Mouse (Mus musculus) urinary bladder, adult 18-20 months (tissue): ENCODE data around the gene Rsg1.

Experiments used
- DNase-seq, 2 experiments: peaks; one replicate each; pipeline ENCODE4 v3.0.0; 2022; ENCODE audit warnings: low spot score in 2 of 2, mixed read lengths in 2 of 2

The Rsg1 gene

DNA sequence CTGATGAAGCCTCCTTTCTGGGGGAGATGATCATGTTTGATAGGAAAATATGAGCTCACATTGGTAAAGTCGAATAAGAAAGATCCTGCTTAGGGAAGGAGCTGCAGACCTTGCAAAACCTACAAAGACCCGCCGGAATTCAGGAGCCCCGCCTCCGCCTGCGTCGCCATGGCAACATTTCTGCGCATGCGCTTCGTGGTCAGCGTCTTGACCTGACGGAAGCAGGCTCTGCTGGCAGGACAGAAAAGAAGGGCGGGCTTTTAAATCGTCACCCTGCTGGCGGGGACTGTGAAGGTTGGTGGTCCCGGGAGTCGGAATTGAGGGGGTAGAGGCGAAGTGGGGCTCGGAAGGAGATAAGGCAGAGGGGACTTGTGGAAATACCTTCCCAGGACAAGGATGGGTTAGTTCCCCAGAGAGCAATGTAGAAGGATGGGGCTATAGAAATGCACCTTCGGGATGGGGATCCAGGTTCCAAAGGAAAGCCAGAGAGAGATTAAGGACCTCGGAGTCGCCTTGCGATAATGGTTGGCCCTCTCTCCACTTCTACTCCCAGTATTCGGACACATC, at the start of gene Rsg1:
Gene Rsg1 (plus strand): TSS at position 187 of the 567 bp plus-strand sequence.
- DNase-seq, result peak; percentile 91 to 92

DNA sequence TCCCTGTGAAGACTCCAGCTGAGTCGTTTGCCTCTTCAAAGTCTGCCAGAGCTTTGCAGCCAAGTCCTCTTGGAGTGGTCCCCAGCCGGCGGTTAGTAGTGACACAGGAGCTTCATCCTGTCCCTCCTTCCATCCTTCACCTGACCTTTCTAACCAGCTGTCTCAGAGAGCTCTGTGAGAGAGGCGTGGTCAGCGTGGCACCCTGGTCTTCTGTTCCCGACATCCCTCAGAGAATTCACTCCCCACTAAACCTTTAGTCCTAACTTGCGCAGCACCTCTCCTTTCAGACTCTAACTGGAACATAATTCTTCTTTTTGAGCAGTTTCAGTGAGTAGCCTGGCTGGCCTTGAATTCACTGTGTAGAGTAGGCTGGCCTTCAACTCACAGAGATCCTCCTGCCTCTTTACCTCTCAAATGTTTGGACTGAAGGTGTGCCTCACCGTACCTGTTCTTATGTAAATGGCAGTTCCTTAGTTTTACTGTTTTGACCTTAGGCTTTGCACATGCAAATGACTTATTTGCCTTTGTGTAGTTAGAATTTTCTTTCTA, 47.9 kb upstream of the Rsg1 start:
- no peak for DNase-seq

GRCm38 (mm10) chr4:141167156-141167555, 46.6 kb upstream of the Rsg1 start:
- no peak for DNase-seq

GRCm38 (mm10) chr4:141172121-141172520, 41.6 kb upstream of the Rsg1 start:
- no peak for DNase-seq

DNA sequence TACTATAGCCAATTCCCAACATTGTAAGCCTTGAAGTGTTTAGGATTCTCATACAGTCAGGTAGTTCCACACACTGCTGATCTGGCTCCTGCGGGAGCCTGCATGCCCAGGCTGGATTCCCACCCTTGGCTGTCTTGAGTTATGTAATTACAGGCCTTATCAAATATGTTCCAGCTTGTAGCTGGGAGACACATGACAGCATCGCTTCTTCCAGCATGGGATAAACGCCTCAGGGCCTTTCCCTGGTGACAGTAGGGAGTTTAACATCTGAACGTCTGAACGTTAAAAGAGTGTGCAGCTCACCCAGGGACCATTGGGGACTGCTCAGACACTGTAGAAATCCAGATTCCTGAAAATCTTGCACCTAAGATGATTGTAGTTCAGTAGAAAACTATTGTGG, 38.0 kb upstream of the Rsg1 start:
- DNase-seq, result no peak

GRCm38 (mm10) chr4:141176328-141176838, 37.4 kb upstream of the Rsg1 start:
- DNase-seq, result no peak

- no peak for DNase-seq
Observed at GRCm38 (mm10) chr4:141178500-141178899, 35.3 kb upstream of the Rsg1 start.

GRCm38 (mm10) chr4:141180831-141181230, 32.9 kb upstream of the Rsg1 start:
- DNase-seq, result no peak

DNA sequence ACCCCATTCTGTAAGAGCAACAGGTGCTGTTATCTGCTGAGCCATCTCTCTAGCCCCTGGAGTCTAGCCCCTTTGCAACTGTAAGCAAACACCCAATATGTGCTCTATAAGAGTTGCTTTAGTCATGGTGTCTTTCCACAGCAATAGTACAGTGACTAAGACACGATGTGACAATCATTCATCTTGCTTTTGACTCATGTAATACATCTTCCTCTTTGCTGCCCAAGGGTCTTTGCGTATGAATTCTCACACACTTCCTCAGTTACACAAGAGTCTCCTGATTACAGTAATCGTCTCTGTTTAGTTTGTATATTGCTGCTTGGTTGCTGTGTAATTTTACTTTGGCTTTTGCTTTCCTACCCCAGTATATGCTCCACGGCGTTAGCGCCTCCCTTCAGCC, 31.8 kb upstream of the Rsg1 start:
- DNase-seq, result no peak

DNA sequence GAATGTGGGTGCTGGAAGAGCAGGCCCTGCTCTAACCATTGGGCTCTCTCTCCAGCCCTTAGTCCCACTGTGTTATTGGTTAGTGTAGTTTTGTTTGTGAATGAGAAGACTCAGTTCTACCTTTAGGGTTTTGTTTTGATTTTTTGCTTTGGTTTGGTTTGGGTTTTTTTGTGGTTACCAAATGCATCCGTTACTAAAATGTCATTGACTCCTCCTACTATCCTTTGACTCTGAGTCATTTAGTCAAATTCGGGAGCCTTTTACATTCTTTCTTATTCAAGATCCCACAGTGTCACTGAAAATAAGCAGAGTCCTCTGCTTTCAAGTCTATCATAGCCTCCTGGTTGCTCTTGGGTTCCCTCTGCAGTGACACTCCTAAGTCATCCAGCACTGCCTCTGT, 29.8 kb upstream of the Rsg1 start:
- DNase-seq, result no peak

- DNase-seq, result no peak
Observed at GRCm38 (mm10) chr4:141184426-141184825, 29.3 kb upstream of the Rsg1 start.

DNA sequence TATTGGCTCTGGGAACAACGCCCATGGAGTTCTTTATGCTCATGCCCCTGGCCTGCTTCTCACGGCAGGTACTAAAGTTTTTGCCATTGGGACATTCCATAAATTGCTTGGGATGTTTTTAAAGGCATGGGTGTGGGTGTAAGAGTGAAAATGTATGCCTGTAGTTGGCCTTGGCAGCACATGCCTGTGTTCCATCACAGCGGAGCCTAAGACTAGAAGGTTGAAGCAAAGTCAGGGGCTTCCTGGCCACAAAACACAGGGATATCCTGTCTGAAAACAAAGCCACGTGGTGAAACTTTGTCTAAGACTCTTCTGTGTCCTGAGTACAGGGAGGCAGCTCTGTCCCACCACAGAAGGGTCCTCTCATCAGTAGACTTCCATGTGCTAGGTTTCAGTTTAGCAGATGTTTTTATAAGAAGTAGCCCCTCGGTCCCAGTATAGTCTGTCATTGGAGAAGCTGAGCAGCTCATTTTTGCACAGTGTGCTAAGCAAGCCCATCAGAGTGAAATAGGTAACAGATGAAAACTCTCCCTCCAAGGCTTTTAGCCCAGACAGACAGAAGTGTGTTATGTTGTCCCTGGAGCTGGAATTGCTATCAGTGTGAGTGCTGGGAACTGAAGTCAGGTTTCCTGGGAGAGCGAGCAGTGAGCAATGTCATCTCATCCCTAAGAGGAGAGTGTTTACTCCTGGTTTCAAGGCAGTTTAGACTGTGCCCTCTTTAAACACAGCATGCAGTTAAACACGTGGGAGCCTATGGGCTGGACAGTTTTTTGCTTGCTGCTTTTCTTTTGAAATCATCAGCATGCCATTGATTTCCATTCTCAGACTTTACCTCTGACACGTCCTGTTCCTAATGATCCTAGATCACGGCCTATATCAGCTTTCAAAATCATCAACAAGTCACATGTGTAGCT, 26.6 kb upstream of the Rsg1 start:
- DNase-seq, result no peak

DNA sequence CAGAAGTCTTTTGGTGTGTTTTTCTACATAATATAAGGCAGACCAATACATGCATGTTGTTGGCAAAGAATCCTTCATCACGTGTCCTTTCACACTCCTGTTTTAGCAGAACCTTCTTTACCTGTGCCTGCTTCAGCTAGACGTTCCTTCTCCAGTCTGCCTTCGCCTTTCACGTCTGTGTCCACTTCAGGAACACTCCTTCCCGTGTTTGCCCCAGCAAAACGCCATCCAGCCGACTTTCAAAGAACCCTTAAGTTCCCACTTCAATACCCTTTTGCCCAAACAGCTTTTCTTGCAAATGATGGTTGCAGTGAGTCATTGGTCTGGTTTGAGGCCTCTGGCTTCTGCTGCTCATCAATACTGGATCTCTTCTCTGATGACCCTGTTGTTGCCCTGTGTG, 22.5 kb upstream of the Rsg1 start:
- no peak for DNase-seq

- no peak for DNase-seq
Observed at GRCm38 (mm10) chr4:141194553-141194952, 19.2 kb upstream of the Rsg1 start.

DNA sequence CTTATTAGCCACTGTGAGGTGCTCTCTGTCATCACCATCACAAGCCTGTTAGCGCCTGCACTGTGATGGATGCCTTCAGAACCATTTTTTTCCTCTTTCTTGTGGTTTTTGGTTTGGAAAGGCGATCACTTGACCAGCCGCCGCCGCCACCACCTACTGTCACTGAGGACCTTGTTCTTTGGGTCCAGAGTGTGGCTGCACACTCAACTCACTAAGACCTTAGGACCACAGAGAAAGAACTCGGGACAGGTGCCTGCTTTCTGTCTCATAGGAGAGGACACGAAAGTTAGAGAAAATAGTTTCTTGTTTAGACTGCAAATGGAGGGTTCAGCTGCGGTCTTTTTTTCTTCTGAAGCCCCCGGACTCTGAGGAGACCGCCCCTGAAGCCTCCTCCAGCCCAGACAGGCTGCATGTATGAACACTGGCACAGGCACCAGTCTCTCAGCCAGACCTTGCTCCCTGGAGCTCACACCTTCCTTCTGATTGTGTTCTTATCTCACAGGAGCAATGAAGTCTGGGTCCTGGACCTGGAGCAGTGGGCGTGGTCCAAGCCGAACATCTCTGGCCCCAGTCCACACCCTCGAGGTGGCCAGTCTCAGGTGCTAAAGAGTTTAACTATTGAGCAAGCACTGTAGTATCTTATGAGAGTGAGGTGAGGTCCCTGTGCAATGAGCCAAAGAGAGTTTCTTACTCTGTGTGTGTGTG, 16.6 kb upstream of the Rsg1 start:
- no peak for DNase-seq

DNA sequence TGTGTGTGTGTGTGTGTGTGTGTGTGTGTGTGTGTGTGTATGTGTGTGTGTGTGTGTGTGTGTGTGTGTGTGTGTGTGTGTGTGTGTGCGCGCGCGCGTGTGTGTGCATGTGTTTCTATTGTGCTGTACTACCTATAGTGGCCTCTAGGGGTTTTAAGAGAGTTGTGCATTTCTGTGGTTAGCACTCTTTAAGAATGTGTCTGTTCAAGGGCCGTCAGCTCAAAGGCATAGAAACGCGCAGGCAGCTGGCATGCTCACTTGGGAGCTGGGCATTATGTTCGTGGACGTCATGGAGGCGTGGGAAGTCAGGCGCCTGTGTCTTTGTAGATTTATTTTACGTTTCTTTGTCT, 16.1 kb upstream of the Rsg1 start:
- no peak for DNase-seq

GRCm38 (mm10) chr4:141200906-141201305, 12.8 kb upstream of the Rsg1 start:
- no peak for DNase-seq

- no peak for DNase-seq
Observed at GRCm38 (mm10) chr4:141202192-141202591, 11.6 kb upstream of the Rsg1 start.

- DNase-seq, result peak in 1 of 2 experiments; percentile 34
Observed at GRCm38 (mm10) chr4:141204580-141205061, 9.1 kb upstream of the Rsg1 start.

DNA sequence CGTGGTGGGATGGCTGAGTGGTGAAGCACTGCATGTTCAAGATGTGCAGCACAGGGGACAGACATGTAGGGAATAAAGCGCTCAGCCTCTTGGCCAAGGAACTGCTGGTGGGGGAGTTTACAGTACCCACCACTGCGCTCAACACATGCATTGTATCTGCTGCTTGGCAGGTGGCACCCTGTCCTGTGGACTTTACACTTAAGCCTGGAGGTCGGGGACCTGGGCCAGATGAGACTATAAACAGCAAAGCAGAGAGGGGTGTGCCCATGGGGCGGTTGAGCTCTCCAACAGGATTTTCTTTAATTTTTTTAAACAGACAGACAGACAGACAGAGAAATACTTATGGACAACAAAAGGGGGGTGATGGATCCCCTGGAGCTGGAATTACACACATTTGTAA, 6.7 kb upstream of the Rsg1 start:
- no peak for DNase-seq

- no peak for DNase-seq
Observed at GRCm38 (mm10) chr4:141210524-141211219, 3.1 kb upstream of the Rsg1 start.
